In genomic region chr9:88481791-88482160, GRCm38 (mm10) we compare ENCODE assay signal across 7 mouse cellular contexts. TPM values are rescaled to one million over a fixed set of nuclear protein-coding genes. Genes with fewer than 3 reads are reported as not detected.
DNase-seq lines count a peak whose midpoint lies in the region; ATAC-seq and TF ChIP-seq lines count a peak whose summit lies in the region.

No protein-coding gene starts in this region.

- H3K79me2 ChIP-seq in C2C12 (ENCODE audit: control insufficient read depth, insufficient read depth) (peaks cover 52% of the 10 kb centered on the region), MEL (ENCODE audit: control insufficient read depth, insufficient read depth, low read length, poor library complexity) (peaks cover 39% of the 10 kb centered on the region)

- TF ChIP-seq RAD21 in MEL (IDR thresholded peaks at IDR 0.05; ENCODE audit: low read depth, low read length), result no peak

- peak overlapping the region; percentile 68 for H3K4me2 ChIP-seq in forebrain, embryonic 12.5 days
- H3K4me2 ChIP-seq in hindbrain, embryonic 14.5 days (replicated peaks), result peak overlapping the region; percentile 64

- H3K27ac ChIP-seq in MEL (ENCODE audit: control insufficient read depth, low read depth, low read length), result peak overlapping the region; percentile 82
- peak overlapping the region; percentile 100 for H3K27ac ChIP-seq in forebrain, embryonic 12.5 days
- peak overlapping the region; percentile 100 for H3K27ac ChIP-seq in hindbrain, embryonic 14.5 days

- TF ChIP-seq EP300 in MEL (IDR thresholded peaks at IDR 0.05; ENCODE audit: low read depth in 1 of 2, low read length in 2 of 2), result no peak

- H3K27me3 ChIP-seq in C2C12 (ENCODE audit: control insufficient read depth, insufficient read depth, insufficient read length), result no peaks in the 10 kb centered on the region
- peaks cover 0 to 4% of the 10 kb centered on the region in 2 experiments; a peak in 2 of 4 replicates for H3K27me3 ChIP-seq in MEL (ENCODE audit: control insufficient read depth in 1 of 2, insufficient read depth in 2 of 2, low read length in 2 of 2)
- H3K27me3 ChIP-seq in forebrain, embryonic 12.5 days, result peaks cover 6% of the 10 kb centered on the region; the same call in 1 of the 2 replicates
- H3K27me3 ChIP-seq in hindbrain, embryonic 14.5 days (ENCODE audit: control insufficient read depth, insufficient read depth, low read length), result no peaks in the 10 kb centered on the region
- H3K27me3 ChIP-seq in megakaryocyte, embryonic 14.5 days (replicated peaks), result peaks cover 4% of the 10 kb centered on the region

- H3K36me3 ChIP-seq in C2C12 (ENCODE audit: control insufficient read depth, insufficient read depth) (peaks cover 26% of the 10 kb centered on the region), MEL (ENCODE audit: control insufficient read depth in 1 of 2, insufficient read depth in 2 of 2, low read length in 2 of 2) (peaks cover 20 to 30% of the 10 kb centered on the region in 2 experiments)
- peaks cover 12% of the 10 kb centered on the region; the same call in 1 of the 2 replicates for H3K36me3 ChIP-seq in forebrain, embryonic 12.5 days (replicated peaks)
- peaks cover 29% of the 10 kb centered on the region for H3K36me3 ChIP-seq in hindbrain, embryonic 14.5 days (replicated peaks; ENCODE audit: control insufficient read depth, insufficient read depth)
- peaks cover 24% of the 10 kb centered on the region for H3K36me3 ChIP-seq in megakaryocyte, embryonic 14.5 days (replicated peaks; ENCODE audit: low read length)

- no peak; the same call in 1 of the 2 replicates for ATAC-seq in forebrain, embryonic 12.5 days (ENCODE audit: low FRiP score)
- ATAC-seq in hindbrain, embryonic 14.5 days (ENCODE audit: low FRiP score), result peak; percentile 13

- peaks cover 4 to 9% of the 10 kb centered on the region in 2 experiments; a peak in 2 of 4 replicates for H3K4me1 ChIP-seq in MEL (ENCODE audit: control insufficient read depth in 1 of 2, insufficient read depth in 2 of 2, low read length in 2 of 2)
- peaks cover 17% of the 10 kb centered on the region for H3K4me1 ChIP-seq in forebrain, embryonic 12.5 days
- H3K4me1 ChIP-seq in hindbrain, embryonic 14.5 days (replicated peaks; ENCODE audit: control insufficient read depth, insufficient read depth, low read length), result peaks cover 26% of the 10 kb centered on the region
- H3K4me1 ChIP-seq in megakaryocyte, embryonic 14.5 days, result peaks cover 20% of the 10 kb centered on the region

- H3K4me3 ChIP-seq in C2C12 (ENCODE audit: insufficient read depth, poor library complexity, severe bottlenecking) (peak overlapping the region; percentile 91), MEL (ENCODE audit: control insufficient read depth in 1 of 2, insufficient read depth in 1 of 2, low read depth in 2 of 2, low read length in 2 of 2) (peak overlapping the region; percentile 95 to 97)
- H3K4me3 ChIP-seq in forebrain, embryonic 12.5 days (replicated peaks), result peak overlapping the region; percentile 100
- H3K4me3 ChIP-seq in hindbrain, embryonic 14.5 days (replicated peaks; ENCODE audit: low read length), result peak overlapping the region; percentile 99
- H3K4me3 ChIP-seq in megakaryocyte, embryonic 14.5 days (replicated peaks), result peak overlapping the region; percentile 98

- H3K79me3 ChIP-seq in C2C12 (ENCODE audit: low read depth), result peaks cover 48% of the 10 kb centered on the region

- H3K9ac ChIP-seq in MEL (ENCODE audit: control insufficient read depth, low read depth, low read length, poor library complexity, severe bottlenecking), result peak overlapping the region; percentile 100
- H3K9ac ChIP-seq in forebrain, embryonic 12.5 days, result peak overlapping the region; percentile 99
- H3K9ac ChIP-seq in hindbrain, embryonic 14.5 days, result peak overlapping the region; percentile 97

- no peak for TF ChIP-seq CTCF in C2C12 (IDR thresholded peaks at IDR 0.05; ENCODE audit: control insufficient read depth, insufficient read depth, insufficient read length)
- TF ChIP-seq CTCF in MEL (IDR thresholded peaks at IDR 0.05 in 2 of 3, conservative IDR thresholded peaks at IDR 0.05 in 1 of 3; ENCODE audit: control insufficient read depth in 1 of 3, insufficient read depth in 1 of 3, low read depth in 2 of 3, low read length in 3 of 3, poor library complexity in 1 of 3, severe bottlenecking in 1 of 3), result no peak

- WGBS in forebrain, embryonic 12.5 days, result under 1% methylated on average over 33 of the region's 43 CpGs
- under 1% methylated on average over 25 of the region's 43 CpGs for WGBS in hindbrain, embryonic 14.5 days

- H3ac ChIP-seq in C2C12 (ENCODE audit: control insufficient read depth, insufficient read length, low read depth), result peak overlapping the region; percentile 97

- no peak for TF ChIP-seq POLR2A in MEL (IDR thresholded peaks at IDR 0.05; ENCODE audit: control insufficient read depth in 1 of 2, insufficient read depth in 1 of 2, low read depth in 1 of 2, low read length in 2 of 2, poor library complexity in 1 of 2)

- DNase-seq in MEL (ENCODE audit: low read depth, low spot score), result peak; percentile 51
- no peak for DNase-seq in hindbrain, embryonic 14.5 days (ENCODE audit: low spot score)
- peak; percentile 14 to 59 for DNase-seq in layer of hippocampus, postnatal 25 days (ENCODE audit: extremely low spot score in 1 of 2, low spot score in 1 of 2)
- DNase-seq in spleen, adult 18-20 months, result peak; percentile 56

- H3K9me3 ChIP-seq in MEL (replicated peaks; ENCODE audit: insufficient read depth, low read length), result no peaks in the 10 kb centered on the region
- no peaks in the 10 kb centered on the region for H3K9me3 ChIP-seq in forebrain, embryonic 12.5 days
- H3K9me3 ChIP-seq in hindbrain, embryonic 14.5 days (ENCODE audit: control insufficient read depth, low read length), result no peaks in the 10 kb centered on the region
- no peaks in the 10 kb centered on the region for H3K9me3 ChIP-seq in megakaryocyte, embryonic 14.5 days

TF ChIP-seq in C2C12, 6 proteins besides CTCF, POLR2A, EP300 and RAD21:
- no peak for TF ChIP-seq MYOG (IDR thresholded peaks at IDR 0.05; ENCODE audit: control insufficient read depth, extremely low read depth, insufficient read length)
- TF ChIP-seq FOSL1 (IDR thresholded peaks at IDR 0.05; ENCODE audit: insufficient read depth, low read length, poor library complexity, severe bottlenecking), result no peak
- no peak for TF ChIP-seq CEBPB (IDR thresholded peaks at IDR 0.05; ENCODE audit: low read depth)
- TF ChIP-seq USF1 (IDR thresholded peaks at IDR 0.05; ENCODE audit: low read depth), result no peak
- no peak for TF ChIP-seq MAX (IDR thresholded peaks at IDR 0.05)
- no peak for TF ChIP-seq MYOD1 (IDR thresholded peaks at IDR 0.05; ENCODE audit: control insufficient read depth, insufficient read length, low read depth)

TF ChIP-seq in MEL, 35 proteins besides CTCF, POLR2A, EP300 and RAD21 (continues in another document):
- TF ChIP-seq MEF2A (IDR thresholded peaks at IDR 0.05; ENCODE audit: extremely low read depth, insufficient replicate concordance, low read depth, low read length, poor library complexity, severe bottlenecking) (no peak), ZC3H11A (IDR thresholded peaks at IDR 0.05; ENCODE audit: low read depth, low read length) (no peak), RCOR1 (IDR thresholded peaks at IDR 0.05; ENCODE audit: low read depth, low read length) (no peak), CHD1 (IDR thresholded peaks at IDR 0.05; ENCODE audit: low read depth, low read length) (no peak), JUND (IDR thresholded peaks at IDR 0.05; ENCODE audit: low read depth, low read length) (no peak), USF2 (IDR thresholded peaks at IDR 0.05; ENCODE audit: borderline replicate concordance in 1 of 2, insufficient read depth in 1 of 2, low read depth in 1 of 2, low read length in 2 of 2) (no peak), ZKSCAN1 (IDR thresholded peaks at IDR 0.05; ENCODE audit: low read depth, low read length) (no peak), MXI1 (IDR thresholded peaks at IDR 0.05; ENCODE audit: low read depth, low read length) (no peak), NELFE (IDR thresholded peaks at IDR 0.05; ENCODE audit: low read depth, low read length) (no peak), MAX (IDR thresholded peaks at IDR 0.05; ENCODE audit: low read length) (no peak), E2F4 (IDR thresholded peaks at IDR 0.05; ENCODE audit: borderline replicate concordance, low read depth, low read length) (no peak), USF1 (IDR thresholded peaks at IDR 0.05; ENCODE audit: low read depth, low read length) (no peak), SMC3 (IDR thresholded peaks at IDR 0.05; ENCODE audit: low read depth, low read length) (no peak)

RNA-seq across cellular contexts. Expression of gene Syncrip, which starts 0.6 kb away (rescaled TPM):
- polyA plus RNA-seq in C2C12 (2012; fragmentation: generic; extraction: Trizol) (66.9 TPM), MEL (2012; ENCODE audit: insufficient read depth in 1 of 2, insufficient read length in 2 of 2, low read depth in 1 of 2, low replicate concordance in 2 of 2, missing spikeins in 1 of 2) (100 to 1,000 TPM; 125 to 162 TPM)
- 153 and 156 TPM in 2 replicates for total RNA-seq in MEL (2012; rRNA removed)
- polyA plus RNA-seq in forebrain, embryonic 12.5 days (2016; fragmentation: Nextera tagmentation; extraction: Ambion mirVana), result 153 and 154 TPM in 2 replicates
- 91.5 and 98.2 TPM in 2 replicates for polyA plus RNA-seq in hindbrain, embryonic 14.5 days (2014; fragmentation: Nextera tagmentation; extraction: Ambion mirVana)
- total RNA-seq in layer of hippocampus, postnatal 25 days (2021), result 10 to 100 TPM; 62.4 to 69.4 TPM
- polyA plus RNA-seq in megakaryocyte, embryonic 14.5 days (2012; ENCODE audit: insufficient read depth, low replicate concordance), result 15.1 and 44.2 TPM in 2 replicates

RNA-seq across cellular contexts. Expression of gene Gm20537, which starts 25.4 kb away (rescaled TPM):
- polyA plus RNA-seq in C2C12 (2012; fragmentation: generic; extraction: Trizol), result not detected
- total RNA-seq in MEL (2012; rRNA removed), result 0.46 TPM in 1 of 2 replicates, not detected in the other
- polyA plus RNA-seq in MEL (2012; ENCODE audit: insufficient read depth in 1 of 2, insufficient read length in 2 of 2, low read depth in 1 of 2, low replicate concordance in 2 of 2, missing spikeins in 1 of 2), result 10 to 100 TPM in 1 of 2 experiments, not detected in 1; 18.2 TPM
- polyA plus RNA-seq in forebrain, embryonic 12.5 days (2016; fragmentation: Nextera tagmentation; extraction: Ambion mirVana), result 0.42 and 1.2 TPM in 2 replicates
- polyA plus RNA-seq in hindbrain, embryonic 14.5 days (2014; fragmentation: Nextera tagmentation; extraction: Ambion mirVana), result 0.63 TPM in 1 of 2 replicates, not detected in the other
- not detected for total RNA-seq in layer of hippocampus, postnatal 25 days (2021)
- polyA plus RNA-seq in megakaryocyte, embryonic 14.5 days (2012; ENCODE audit: insufficient read depth, low replicate concordance), result 17.0 TPM in 1 of 2 replicates, not detected in the other

RNA-seq across cellular contexts. Expression of gene Snx14, which starts 43.0 kb away (rescaled TPM):
- 6.6 TPM for polyA plus RNA-seq in C2C12 (2012; fragmentation: generic; extraction: Trizol)
- 11.1 and 12.7 TPM in 2 replicates for total RNA-seq in MEL (2012; rRNA removed)
- polyA plus RNA-seq in MEL (2012; ENCODE audit: insufficient read depth in 1 of 2, insufficient read length in 2 of 2, low read depth in 1 of 2, low replicate concordance in 2 of 2, missing spikeins in 1 of 2), result 10 to 100 TPM; 16.9 to 83.1 TPM
- 22.4 and 25.0 TPM in 2 replicates for polyA plus RNA-seq in forebrain, embryonic 12.5 days (2016; fragmentation: Nextera tagmentation; extraction: Ambion mirVana)
- 32.9 and 36.7 TPM in 2 replicates for polyA plus RNA-seq in hindbrain, embryonic 14.5 days (2014; fragmentation: Nextera tagmentation; extraction: Ambion mirVana)
- 10 to 100 TPM; 46.2 to 51.8 TPM for total RNA-seq in layer of hippocampus, postnatal 25 days (2021)
- 2.3 and 3.0 TPM in 2 replicates for polyA plus RNA-seq in megakaryocyte, embryonic 14.5 days (2012; ENCODE audit: insufficient read depth, low replicate concordance)
